Mouse (Mus musculus): ENCODE results near the gene Olfr1084.
"Not testable (repeated sequence)": the region's sequence is repeated elsewhere in the genome, so short reads cannot be mapped to it uniquely, and the experiment has no call there.

Olfr1084 gene

GRCm38 (mm10) chr2:86639625-86640024 lies at the start of gene Olfr1084:
Gene Olfr1084, minus strand, starts transcription at chr2:86639725.
- DNase-seq: not testable (repeated sequence)

- DNase-seq: no peak
Observed at GRCm38 (mm10) chr2:86679992-86680391, 40.5 kb upstream of the Olfr1084 start, which contains the start of gene Olfr1086. Gene Olfr1086, minus strand, starts transcription at chr2:86680092.

GRCm38 (mm10) chr2:86661919-86662318 lies 22.4 kb upstream of the Olfr1084 start, which contains the start of gene Olfr1085:
Gene Olfr1085, minus strand, starts transcription at chr2:86662019.
- no peak for DNase-seq

- not testable (repeated sequence) for DNase-seq
Observed at GRCm38 (mm10) chr2:86598866-86599265, 40.7 kb downstream of the Olfr1084 start, which contains the start of gene Olfr1082. Gene Olfr1082, minus strand, starts transcription at chr2:86598966.
